Mouse (Mus musculus) forelimb bud, embryonic 11.5 days (tissue): ENCODE results near the gene Timm8a1.
"Not testable (repeated sequence)": the region's sequence is repeated elsewhere in the genome, so short reads cannot be mapped to it uniquely, and the experiment has no call there.

Experiments used
- DNase-seq: peaks from one replicate; pipeline ENCODE4 v3.0.0-alpha.2; 2012; ENCODE audit warnings: low read depth, low spot score

Gene Timm8a1

DNA sequence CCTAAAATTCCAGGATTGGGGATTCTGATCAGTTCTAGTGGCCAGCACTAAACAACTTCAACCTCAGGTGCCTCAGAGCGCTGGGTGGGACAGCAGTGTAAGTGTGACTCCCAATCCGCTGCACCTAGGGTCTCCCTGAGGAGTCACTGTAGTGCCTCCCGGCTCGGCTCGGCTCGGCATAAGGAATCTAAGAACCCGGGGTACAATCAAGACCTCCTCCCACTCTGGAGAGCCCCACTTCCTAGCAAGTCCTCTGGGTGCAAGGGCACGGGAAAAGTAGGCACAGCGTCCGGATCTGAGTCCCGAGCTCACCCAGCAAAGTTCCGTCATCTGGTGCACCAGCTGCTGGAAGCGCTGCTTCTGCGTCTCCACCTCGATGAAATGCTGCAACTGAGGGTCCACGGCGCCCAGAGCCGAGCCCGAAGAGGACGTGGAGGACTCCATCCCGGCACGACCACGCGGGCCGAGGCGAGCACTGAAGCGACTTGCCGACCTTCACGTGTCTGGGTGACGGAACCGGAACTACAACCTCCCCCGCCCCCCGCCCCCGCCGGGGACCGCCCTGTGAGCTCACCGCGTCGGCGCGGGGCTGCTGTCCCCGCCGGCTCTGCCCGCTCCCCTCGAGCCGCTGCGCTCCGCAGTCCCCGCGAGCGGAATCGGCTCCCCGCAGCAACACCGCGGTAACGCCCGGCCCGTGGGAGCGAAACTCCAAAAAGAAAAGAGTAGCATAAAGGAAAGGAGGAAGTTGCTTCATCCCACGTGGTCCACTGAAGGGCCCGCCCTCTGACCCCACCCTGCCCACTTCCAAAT is at the start of gene Timm8a1:
TSS of gene Timm8a1 (minus strand) at position 721 of the 810 bp plus-strand sequence.
- DNase-seq: peak; percentile 63

DNA sequence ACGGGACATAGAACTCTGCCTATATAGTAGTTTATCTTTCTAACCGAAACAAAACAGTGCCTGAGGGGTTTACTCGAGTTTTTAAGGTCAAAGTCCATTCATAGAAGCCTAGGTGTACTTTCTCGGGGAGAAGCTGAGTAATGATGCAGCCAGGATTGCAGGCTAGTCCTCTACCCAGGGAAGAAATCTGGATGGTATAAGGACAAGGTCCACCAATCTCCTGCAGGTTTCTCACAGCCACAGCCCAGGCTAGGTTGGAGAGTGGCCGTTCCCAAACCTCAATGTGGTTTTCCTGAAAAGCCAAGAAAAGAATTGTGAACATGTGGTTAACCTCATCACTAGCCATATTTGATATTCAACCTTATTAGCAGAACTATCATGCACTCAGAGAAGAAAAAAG is 48.2 kb upstream of the Timm8a1 start:
- no peak for DNase-seq

DNA sequence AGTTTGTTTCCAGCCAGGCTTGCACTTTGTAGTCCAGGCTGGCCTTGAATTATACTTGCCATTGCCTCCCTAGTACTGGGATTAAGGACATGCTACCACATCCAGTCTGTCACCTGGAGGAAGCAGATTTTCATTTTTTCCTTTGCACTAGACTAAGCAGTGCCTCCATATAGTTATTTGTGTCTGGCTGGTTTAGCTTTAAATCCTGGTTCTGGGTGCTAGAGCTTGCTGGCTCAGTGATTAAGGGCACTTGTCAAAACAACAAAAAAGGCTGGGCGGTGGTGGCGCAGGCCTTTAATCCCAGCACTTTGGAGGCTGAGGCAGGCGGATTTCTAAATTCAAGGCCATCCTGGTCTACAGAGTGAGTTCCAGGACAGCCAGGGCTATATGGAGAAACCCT is 47.3 kb upstream of the Timm8a1 start:
- DNase-seq: no peak

DNA sequence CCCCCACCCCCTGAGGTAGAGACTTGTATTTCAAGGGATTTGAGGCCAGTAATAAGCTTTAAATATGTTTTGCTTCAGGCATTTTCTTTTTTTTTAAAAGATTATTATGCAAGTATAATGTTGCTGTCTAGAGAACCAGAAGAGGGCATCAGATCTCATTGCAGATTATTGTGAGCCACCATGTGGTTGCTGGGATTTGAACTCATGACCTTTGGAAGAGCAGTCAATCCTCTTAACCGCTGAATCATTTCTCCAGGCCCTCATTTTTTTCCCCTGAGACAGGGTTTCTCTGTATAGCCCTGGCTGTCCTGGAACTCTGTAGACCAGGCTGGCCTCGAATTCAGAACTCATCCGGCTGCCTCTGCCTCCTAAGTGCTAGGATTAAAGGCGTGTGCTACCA is 46.6 kb upstream of the Timm8a1 start:
- DNase-seq: no peak

DNA sequence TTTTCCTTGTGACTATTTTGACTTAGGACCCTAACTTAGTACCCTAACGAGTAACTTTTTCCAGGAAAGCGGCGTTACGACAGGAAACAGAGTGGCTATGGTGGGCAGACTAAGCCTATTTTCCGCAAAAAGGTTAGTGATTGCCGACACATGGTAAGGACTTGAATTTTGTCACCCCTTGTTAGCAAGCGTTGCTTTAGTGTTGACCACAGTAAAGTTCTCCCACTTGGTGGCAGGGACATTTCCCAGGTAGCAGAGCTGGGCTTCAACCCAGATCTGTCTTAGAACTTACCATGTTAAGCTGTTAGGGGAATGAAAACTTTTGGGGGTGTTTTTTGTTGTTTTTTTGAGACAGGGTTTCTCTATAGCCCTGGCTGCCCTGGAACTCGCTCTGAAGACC is 44.8 kb upstream of the Timm8a1 start:
- DNase-seq: no peak

DNA sequence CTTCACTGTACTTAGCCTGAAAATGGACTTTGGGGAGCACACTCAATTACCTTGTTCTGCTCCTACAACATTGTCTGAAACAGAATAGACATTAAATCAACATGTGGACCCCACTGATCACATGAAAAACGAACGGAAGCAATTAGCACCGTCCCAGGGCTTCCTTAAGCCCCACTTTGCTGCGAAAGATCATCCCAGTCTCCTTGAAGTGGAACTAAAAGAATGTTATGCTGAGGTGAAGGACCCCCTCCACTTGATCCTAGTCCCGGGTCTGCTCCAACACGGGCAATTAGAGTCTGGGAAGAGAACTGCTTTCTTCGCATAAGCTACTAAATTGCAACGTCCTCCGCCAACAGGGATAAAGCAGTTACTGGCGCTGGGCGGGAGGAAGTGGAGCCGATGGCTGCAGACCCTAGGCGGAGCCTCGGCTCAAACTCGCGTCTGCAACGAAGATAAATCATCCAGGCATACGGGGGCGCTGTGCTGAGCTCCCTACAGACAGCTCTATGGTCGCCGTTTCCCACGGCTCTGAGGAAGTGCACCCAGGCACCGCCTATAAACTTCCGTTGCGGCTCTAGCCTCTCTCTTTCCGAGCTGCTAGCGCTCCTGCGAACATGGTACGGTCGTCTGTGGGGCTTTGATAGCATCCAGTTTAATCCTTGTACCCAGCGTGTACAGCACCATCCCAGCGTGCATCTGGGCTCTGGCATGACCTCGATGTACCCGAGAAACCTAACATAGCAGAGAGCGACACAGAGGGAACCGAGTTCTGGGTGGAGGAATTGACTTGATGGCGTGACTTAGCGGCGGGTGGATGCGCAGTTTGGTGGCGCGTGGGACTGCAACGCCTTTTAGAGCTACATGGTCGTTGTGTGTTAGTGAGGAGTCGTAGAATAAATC is 43.7 kb upstream of the Timm8a1 start, which contains the start of gene Rpl36a:
TSS of gene Rpl36a (plus strand) at position 552 of the 900 bp plus-strand sequence.
- DNase-seq: peak; percentile 94

DNA sequence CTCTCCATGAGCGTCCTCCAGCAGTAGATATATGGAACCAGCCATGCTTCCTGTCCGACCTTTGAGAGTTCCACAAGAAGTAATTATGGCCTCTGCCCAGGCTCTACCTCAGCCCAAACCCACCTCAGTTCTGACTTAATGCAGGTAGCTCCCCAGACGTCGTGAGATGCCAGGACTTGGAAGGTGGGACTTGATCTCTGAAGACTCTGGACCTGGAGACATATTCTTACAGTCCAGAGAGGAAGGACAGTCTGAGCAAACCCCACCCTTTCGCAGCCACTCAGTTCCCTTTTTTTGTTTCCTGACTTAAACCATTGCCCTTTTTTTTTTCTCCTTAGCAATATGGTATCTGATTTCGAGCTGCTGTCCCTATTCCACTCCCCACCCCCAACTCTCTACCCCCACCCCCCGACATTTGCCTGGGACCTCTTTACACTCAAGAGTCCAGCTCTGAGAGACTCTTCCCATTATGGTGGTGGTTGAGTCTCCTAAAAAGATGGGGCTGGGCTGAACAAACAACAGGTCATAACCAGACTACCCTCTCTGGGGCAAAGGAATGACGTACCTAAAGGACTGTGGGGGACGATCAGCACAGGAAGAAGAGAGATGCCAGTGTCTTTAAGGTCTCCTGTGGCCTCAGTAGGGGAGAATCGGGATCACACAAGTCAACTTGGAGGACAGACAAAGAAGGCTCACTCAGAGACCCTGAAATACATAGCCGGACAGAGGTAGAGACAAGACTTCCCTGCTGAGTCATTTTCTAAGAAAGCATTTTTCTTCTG is 41.4 kb upstream of the Timm8a1 start, which contains the start of gene Btk:
TSS of gene Btk (minus strand) at position 683 of the 782 bp plus-strand sequence.
- DNase-seq: no peak

DNA sequence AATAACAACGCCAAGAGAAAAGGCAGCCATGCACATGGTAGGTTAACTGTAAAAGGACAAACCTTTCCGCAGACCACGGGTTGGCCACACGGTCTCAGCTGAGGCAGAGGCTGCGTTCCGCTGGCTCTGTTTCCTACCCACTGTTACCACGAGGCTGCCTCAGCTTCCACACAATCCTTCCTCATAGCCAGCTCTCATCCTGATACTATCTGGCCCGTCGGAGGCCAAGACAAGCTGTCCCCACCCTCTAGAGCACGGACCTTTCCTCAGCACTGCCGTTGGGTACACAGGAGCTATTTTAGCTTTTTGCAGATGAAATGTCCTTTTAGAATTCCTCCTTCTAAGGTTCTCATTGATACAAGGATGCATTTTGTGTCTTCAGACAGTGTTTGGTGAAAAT is 40.6 kb upstream of the Timm8a1 start:
- no peak for DNase-seq

DNA sequence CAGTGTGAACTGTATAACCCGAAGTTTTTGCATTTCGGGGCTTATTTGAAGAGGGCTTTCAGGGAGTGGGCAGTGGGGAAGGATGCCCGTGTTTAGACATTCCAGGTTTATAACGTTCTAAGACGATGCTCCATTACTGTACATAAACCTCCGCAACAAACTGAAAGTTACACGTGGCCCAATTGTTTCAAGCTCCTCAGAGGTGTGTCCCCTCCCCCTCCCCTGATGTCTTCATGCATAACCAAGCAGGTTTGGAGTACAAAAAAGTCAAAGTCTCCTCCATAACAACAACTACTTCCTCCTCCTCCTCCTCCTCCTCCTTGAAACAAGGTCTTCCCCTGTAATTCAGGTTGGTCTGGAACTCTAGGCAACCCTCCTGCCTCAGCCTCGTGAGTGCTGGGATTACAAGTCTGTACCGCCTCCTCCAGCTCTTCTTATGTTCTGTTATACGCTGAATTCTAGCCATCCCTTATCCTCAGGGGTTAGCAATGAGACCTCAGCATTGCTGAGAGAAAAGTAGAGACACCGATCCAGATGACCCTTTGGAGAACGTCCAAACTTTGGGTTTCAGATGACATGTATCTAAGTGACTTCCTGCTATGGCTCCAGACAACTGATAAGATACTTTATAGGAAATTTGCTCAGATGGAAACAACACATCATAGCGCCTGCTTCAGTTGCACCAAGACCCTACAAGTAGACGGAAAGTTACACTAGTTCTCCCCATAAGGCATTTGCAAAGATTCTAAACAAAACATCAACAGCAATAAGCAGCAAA is 39.1 kb upstream of the Timm8a1 start:
- DNase-seq: no peak

DNA sequence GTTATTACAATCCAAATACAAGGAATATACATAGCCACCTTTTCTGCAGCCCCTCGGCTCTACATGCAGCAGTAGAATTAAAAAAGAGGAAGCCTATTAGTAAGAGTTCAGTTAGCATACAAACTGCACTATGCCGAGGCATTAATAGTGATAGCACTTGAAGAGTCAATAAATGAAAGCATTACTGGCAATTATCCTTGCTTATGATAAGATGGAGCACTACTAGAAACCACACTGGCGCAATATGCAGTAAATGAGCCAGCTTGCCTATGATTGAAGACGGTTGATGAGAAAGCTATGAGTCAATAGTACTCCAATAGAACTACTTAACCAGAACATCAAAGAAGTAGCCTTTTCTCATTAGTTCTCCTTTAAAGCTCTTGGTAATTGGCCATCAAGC is 36.2 kb upstream of the Timm8a1 start:
- no peak for DNase-seq

DNA sequence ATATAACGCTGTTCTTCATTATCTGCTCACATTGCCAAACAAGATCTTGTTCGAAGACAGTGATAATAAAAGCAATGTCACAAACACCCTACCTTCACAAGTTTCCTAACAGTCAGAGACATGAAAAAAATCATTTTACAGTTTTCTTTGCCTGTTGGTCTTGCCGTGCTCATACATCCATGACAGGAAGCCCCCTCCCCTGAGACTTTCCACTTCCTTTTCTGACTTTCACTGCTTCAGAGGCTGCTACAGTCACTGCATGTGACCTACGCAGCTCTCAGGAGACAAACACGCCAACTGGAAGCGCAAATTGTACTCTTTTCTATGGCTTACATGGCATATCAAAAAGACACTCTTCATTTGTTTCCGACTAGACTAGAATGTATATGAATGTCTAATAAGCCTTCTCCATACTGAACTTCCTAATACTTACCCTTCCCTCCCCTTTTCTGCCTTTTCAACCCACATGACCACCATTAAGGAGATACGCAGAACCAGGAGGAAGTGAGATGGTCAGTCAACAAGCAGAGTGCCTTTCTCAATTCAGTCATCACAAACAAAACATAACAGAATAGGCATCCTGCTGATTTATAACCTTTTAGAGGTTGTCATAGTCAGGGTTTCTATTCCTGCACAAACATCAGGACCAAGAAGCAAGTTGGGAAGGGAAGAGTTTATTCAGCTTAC is 25.0 kb upstream of the Timm8a1 start:
- DNase-seq: no peak

DNA sequence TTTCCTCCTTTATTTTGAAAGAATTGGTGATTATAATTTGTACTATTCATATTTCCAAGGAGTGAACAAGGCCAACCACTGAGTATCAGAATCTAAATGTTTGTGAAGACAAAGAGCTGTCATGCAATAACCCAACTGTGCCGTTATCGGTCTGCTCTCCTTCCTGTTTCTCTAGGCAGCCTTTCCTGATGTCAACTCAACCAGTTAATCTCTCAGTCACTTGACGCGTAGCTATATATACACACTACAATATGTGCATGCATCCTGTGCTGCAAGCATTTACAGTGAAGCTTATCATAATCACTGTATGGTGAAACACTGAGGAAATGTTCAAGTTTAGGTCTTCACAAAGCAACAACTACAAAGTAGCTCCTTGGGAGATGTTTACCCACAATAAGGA is 22.7 kb upstream of the Timm8a1 start:
- no peak for DNase-seq

DNA sequence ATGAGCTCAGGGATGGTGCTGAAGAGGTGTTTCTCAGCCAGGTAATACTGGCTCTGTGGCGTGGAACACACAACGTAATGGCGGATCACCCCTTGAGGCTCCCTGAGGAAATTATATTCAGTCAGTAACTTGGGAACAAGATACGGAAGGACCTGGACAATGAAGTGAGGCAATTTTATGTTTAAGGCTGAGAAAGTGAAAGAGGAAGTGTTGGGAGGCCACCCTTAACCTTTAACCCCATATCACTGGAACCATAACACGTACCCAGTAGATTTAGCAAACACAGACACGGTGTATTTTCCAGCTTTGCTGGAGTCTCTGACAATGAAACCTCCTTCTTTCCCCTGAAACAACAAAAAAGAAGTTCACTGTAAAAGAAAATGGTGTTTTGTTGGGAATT is 12.8 kb upstream of the Timm8a1 start:
- DNase-seq: no peak

DNA sequence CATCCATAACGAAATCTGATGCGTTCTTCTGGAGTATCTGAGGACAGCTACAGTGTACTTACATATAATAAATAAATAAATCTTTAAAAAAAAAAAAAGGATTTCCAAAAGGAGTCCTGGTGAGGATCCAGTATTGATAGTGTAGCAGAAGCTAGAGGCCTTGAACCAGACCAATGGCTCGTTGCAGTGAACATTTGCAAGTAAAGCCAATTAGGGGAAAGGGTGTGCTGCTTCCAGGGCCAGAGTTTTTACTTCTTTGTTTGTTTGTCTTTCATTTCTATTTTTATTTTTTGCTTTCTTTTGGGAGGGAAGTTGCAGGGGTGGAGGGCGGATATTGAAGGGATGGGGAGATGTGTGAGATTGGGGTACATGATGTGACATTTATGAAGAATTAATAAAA is 11.7 kb upstream of the Timm8a1 start:
- no peak for DNase-seq

DNA sequence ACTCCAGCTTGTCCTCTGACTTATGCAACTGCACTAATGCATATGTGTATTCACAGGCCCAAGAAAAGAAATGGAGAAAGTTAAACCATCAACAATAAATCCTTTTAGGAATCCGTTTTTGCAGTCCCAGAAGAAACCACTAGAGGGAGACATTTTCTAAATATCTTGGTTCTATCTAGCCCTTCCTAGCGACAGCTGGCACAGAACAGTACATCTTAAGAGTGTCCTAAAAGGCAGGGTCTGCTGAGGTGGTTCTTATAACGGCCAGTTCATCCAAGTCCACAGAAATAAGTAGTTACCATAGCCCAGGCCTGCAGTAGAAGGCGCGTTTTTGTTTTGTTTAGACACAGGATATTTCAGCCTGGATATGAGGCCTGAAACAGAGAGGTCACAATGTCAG is 9.2 kb upstream of the Timm8a1 start:
- peak; percentile 60 for DNase-seq

DNA sequence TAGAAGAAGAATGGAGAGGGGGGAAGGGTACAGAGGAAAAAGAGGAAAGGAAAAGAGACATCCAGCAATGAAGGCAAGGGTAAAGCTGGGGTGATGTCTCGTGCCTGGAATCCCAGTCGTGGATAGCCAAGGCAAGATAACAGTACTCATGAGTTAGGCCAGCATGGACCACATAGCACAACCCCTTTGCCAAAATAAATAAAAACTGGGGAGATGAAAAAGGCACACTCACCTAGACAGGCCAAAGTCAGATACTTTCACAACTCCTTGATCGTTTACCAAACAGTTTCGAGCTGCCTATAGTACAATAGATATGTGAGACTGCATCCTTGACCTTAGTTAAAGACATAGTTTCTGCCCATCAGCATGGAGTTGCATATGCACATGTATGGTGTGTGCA is 5.7 kb upstream of the Timm8a1 start:
- DNase-seq: no peak

DNA sequence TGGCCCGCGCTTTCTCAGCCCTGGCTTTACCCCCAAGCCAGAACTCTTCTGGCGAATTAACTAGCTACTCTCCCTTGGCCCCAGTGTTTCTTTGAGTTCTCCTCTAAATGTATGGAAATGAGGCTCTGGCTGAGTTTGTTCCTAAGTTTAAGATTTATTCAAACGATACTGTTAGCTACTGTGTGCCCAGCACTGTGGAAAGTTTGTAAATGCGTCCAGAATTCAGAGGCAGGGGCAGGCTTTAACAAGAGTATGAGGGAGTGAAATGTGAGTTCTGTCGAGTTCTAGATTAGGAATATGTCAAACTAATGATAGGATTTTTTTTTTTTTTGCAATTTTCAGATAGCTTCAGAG is 267 bp upstream of the Timm8a1 start:
- DNase-seq: no peak

DNA sequence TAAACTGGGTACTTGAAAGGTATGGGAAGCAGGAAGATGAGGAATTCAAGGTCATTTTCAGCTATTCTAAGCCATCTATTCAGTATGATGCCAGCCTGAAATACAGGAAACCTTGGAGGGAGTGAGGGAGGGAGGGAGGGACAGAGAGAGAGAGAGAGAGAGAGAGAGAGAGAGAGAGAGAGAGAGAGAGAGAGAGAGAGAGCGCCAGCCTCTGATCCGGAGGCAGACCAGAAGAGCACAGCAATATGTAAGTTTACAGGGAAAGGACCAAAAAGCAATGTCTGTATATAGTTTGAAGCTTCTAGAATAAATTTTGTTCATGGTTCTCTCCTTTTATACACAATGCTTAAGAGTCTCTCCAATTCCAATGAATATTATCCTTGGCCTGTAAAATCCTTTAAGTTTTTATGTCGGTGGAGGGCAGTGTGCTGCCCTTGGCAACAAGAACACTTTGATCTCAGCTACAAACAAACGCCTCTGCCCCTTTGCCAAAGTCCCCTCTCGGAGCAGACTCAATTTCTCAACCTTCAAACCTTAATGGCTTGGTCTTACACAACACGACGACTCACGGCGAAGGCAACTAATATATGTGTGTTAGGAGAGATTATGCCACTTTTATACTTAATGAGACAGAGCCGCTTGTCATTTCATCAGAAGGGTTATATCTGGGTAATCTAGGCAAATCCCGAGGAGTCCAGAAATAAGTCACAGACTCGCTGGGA is 1.1 kb downstream of the Timm8a1 start:
- peak; percentile 16 for DNase-seq

DNA sequence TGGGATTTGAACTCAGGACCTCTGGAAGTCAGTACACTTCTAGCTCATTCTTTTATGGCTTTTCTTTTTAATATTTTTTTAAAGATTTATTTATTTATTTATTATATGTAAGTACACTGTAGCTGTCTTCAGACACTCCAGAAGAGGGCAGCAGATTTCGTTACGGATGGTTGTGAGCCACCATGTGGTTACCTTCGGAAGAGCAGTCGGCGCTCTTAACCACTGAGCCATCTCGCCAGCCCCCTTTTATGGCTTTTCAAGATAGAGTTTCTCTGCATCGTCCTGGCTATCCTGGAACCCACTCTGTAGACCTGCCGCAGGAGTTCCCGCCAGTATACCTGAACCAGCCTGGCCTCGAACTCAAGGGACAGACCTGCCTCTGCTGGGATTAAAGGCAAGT is 1.9 kb downstream of the Timm8a1 start:
- not testable (repeated sequence) for DNase-seq

DNA sequence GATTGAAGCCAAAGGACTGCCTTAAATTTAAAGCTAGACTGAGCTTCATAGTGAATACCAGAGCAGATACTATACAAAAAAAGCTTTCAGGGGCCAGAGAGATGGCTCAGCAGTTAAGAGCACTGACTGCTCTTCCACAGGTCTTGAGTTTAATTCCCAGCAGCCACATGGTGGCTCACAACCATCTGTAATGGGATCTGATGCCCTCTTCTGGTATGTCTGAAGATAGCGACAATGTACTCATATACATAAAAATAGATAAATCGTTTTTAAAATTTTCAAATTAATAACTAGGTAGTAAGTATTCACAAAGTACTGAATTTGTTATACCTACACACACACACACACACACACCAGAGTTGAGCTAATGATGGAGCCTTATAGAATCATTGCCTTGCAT is 8.3 kb downstream of the Timm8a1 start:
- DNase-seq: no peak
